Mouse (Mus musculus): ENCODE measurements at regions not wholly inside any gene's neighbourhood (a gene's known extent, or its start where the extent isn't known, plus 50 kb on each side); places are given as distances from the start of the nearest gene placed in this dataset.

- in situ Hi-C loops (cut with MseI, MboI): no loop called here
These were observed 405.7 kb downstream of the Ipmk start for GRCm38 (mm10) chr10:71753255-71753654.

- in situ Hi-C loops (cut with MseI, MboI): no loop called here
These were observed 407.2 kb downstream of the Ipmk start for GRCm38 (mm10) chr10:71754799-71755198.

GRCm38 (mm10) chr10:71778903-71779302 is 431.3 kb downstream of the Ipmk start:
- in situ Hi-C loops (cut with MseI, MboI): no loop called here

GRCm38 (mm10) chr10:71789241-71789640 is 441.7 kb downstream of the Ipmk start:
- in situ Hi-C loops (cut with MseI, MboI): no loop called here

- in situ Hi-C loops (cut with MseI, MboI): no loop called here
These were observed 442.4 kb downstream of the Ipmk start for GRCm38 (mm10) chr10:71789936-71790335.

GRCm38 (mm10) chr10:71798638-71799037 is 451.1 kb downstream of the Ipmk start:
- in situ Hi-C loops (cut with MseI, MboI): no loop called here

GRCm38 (mm10) chr10:71802457-71802856 is 454.9 kb downstream of the Ipmk start:
- in situ Hi-C loops (cut with MseI, MboI): no loop called here

- in situ Hi-C loops (cut with MseI, MboI): loop anchor here in 1 of 2 experiments (25.0 kb wide), 1 partner anchor 345 kb away; no protein-coding TSS in a partner anchor
These were observed 485.1 kb downstream of the Ipmk start for GRCm38 (mm10) chr10:71832633-71833032.

- in situ Hi-C loops (cut with MseI, MboI): loop anchor here in 1 of 2 experiments (25.0 kb wide), 1 partner anchor 348 kb away; no protein-coding TSS in a partner anchor
These were observed 487.5 kb downstream of the Ipmk start for GRCm38 (mm10) chr10:71835018-71835417.

GRCm38 (mm10) chr10:71857089-71857488 is 509.5 kb downstream of the Ipmk start:
- in situ Hi-C loops (cut with MseI, MboI): no loop called here

GRCm38 (mm10) chr10:71857518-71857973 is 510.0 kb downstream of the Ipmk start:
- in situ Hi-C loops (cut with MseI, MboI): no loop called here

GRCm38 (mm10) chr10:71893726-71894125 is 546.2 kb downstream of the Ipmk start:
- in situ Hi-C loops (cut with MseI, MboI): no loop called here

- in situ Hi-C loops (cut with MseI, MboI): no loop called here
These were observed 557.5 kb downstream of the Ipmk start for GRCm38 (mm10) chr10:71905029-71905428.
